Mouse (Mus musculus): Measurements from ENCODE around the gene Rgs16.

Rgs16 gene

GRCm38 (mm10) chr1:153720935-153721334 is 19.2 kb upstream of the Rgs16 start:
- no peak for DNase-seq (ENCODE audit: inconsistent age in 2 of 2, low spot score in 1 of 2)

- DNase-seq (ENCODE audit: inconsistent age in 2 of 2, low spot score in 1 of 2): no peak
These were observed 18.4 kb upstream of the Rgs16 start for GRCm38 (mm10) chr1:153721565-153722310.

- DNase-seq (ENCODE audit: inconsistent age in 2 of 2, low spot score in 1 of 2): no peak
These were observed 16.7 kb upstream of the Rgs16 start for GRCm38 (mm10) chr1:153723426-153723825.

- no peak for DNase-seq (ENCODE audit: inconsistent age in 2 of 2, low spot score in 1 of 2)
These were observed 13.5 kb upstream of the Rgs16 start for GRCm38 (mm10) chr1:153726636-153727035.

- no peak for DNase-seq (ENCODE audit: inconsistent age in 2 of 2, low spot score in 1 of 2)
These were observed 10.3 kb upstream of the Rgs16 start for GRCm38 (mm10) chr1:153729806-153730205.

- peak in 1 of 2 experiments; percentile 67 for DNase-seq (ENCODE audit: inconsistent age in 2 of 2, low spot score in 1 of 2)
These were observed 9.5 kb upstream of the Rgs16 start for GRCm38 (mm10) chr1:153730671-153731070.

- no peak for DNase-seq (ENCODE audit: inconsistent age in 2 of 2, low spot score in 1 of 2)
These were observed 7.0 kb upstream of the Rgs16 start for GRCm38 (mm10) chr1:153733181-153733580.

- no peak for DNase-seq (ENCODE audit: inconsistent age in 2 of 2, low spot score in 1 of 2)
These were observed 5.3 kb upstream of the Rgs16 start for GRCm38 (mm10) chr1:153734866-153735265.

- no peak for DNase-seq (ENCODE audit: inconsistent age in 2 of 2, low spot score in 1 of 2)
These were observed 4.1 kb upstream of the Rgs16 start for GRCm38 (mm10) chr1:153736096-153736495.

- no peak for DNase-seq (ENCODE audit: inconsistent age in 2 of 2, low spot score in 1 of 2)
These were observed 2.8 kb upstream of the Rgs16 start for GRCm38 (mm10) chr1:153737101-153738085.

GRCm38 (mm10) chr1:153739437-153740015 is 623 bp upstream of the Rgs16 start:
- no peak for DNase-seq (ENCODE audit: inconsistent age in 2 of 2, low spot score in 1 of 2)

GRCm38 (mm10) chr1:153740775-153741400 is 739 bp downstream of the Rgs16 start:
- DNase-seq (ENCODE audit: inconsistent age in 2 of 2, low spot score in 1 of 2): peak in 1 of 2 experiments; percentile 64

- peak in 1 of 2 experiments; percentile 63 for DNase-seq (ENCODE audit: inconsistent age in 2 of 2, low spot score in 1 of 2)
These were observed 1.6 kb downstream of the Rgs16 start for GRCm38 (mm10) chr1:153741551-153742316.

GRCm38 (mm10) chr1:153742374-153743155 is 2.4 kb downstream of the Rgs16 start:
- peak; percentile 66 to 92 for DNase-seq (ENCODE audit: inconsistent age in 2 of 2, low spot score in 1 of 2)

- no peak for DNase-seq (ENCODE audit: inconsistent age in 2 of 2, low spot score in 1 of 2)
These were observed 6.0 kb downstream of the Rgs16 start for GRCm38 (mm10) chr1:153746119-153746670.

GRCm38 (mm10) chr1:153746728-153747127 is 6.6 kb downstream of the Rgs16 start:
- peak; percentile 67 to 91 for DNase-seq (ENCODE audit: inconsistent age in 2 of 2, low spot score in 1 of 2)

- peak in 1 of 2 experiments; percentile 19 for DNase-seq (ENCODE audit: inconsistent age in 2 of 2, low spot score in 1 of 2)
These were observed 7.8 kb downstream of the Rgs16 start for GRCm38 (mm10) chr1:153747861-153748530.

- peak; percentile 65 to 83 for DNase-seq (ENCODE audit: inconsistent age in 2 of 2, low spot score in 1 of 2)
These were observed 8.4 kb downstream of the Rgs16 start for GRCm38 (mm10) chr1:153748549-153748948.
